Mouse (Mus musculus) embryonic fibroblast, embryonic 13.5 days (primary cell): ENCODE results near the gene Endov.

ENCODE experiments used
- CTCF ChIP-seq: IDR thresholded peaks from 2 replicates; pipeline ENCODE4 v1.5.1; 2011; ENCODE audit warnings: mild to moderate bottlenecking, control low read depth, low read length, moderate library complexity, borderline replicate concordance; ENCODE audit not compliant: insufficient read depth
- POLR2A ChIP-seq: IDR thresholded peaks from 2 replicates; pipeline ENCODE4 v1.6.1; 2011; ENCODE audit warnings: low read depth, mild to moderate bottlenecking, control low read depth, low read length, moderate library complexity

DNA sequence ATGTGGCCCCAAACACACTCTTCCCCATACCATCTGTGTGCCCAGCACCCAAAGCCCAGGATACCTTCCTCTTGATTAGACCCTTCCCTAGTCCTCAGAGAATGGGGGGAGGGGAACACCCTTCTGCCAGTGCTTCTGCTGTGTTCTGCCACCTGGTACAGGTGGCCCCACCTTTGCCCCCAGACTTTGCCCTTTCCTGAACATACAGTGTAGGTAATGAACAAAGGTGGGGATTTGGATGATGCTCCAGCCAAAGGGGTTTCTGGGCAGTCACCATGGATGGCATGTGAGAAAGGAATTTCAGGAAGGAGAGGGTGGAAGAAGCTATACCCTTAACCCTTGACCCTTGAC lies 29.5 kb downstream of the Endov start:
- TF ChIP-seq CTCF: no peak
- TF ChIP-seq POLR2A: no peak
